Mouse (Mus musculus) lung, embryonic 14.5 days (tissue): ENCODE results near the gene Klc4. TPM values are rescaled to one million over a fixed set of nuclear protein-coding genes. Genes with fewer than 3 reads are reported as not detected.

Source experiments
- ATAC-seq: fragments of 200-750 bp; cut with Nextera tagmentation; 2 replicates; pipeline ENCODE4 v1.8.0; 2017; ENCODE audit warnings: mild to moderate bottlenecking, moderate TSS enrichment, moderate library complexity; ENCODE audit not compliant: insufficient read depth
- DNase-seq: peaks from one replicate; pipeline ENCODE4 v3.0.0-alpha.2; 2015
- H3K27ac ChIP-seq: fragments of 300-500 bp; sonication (generic); 2 replicates; pipeline ENCODE4 v1.5.1; 2014; ENCODE audit warnings: low read depth, mild to moderate bottlenecking, moderate library complexity
- H3K27me3 ChIP-seq: fragments of 300-500 bp; sonication (generic); 2 replicates; pipeline ENCODE4 v1.6.1; 2014; ENCODE audit warnings: low read length, control low read depth; ENCODE audit not compliant: insufficient read depth
- H3K36me3 ChIP-seq: fragments of 300-500 bp; sonication (generic); 2 replicates; pipeline ENCODE4 v1.6.1; 2014; ENCODE audit warnings: control low read depth; ENCODE audit not compliant: insufficient read depth
- H3K4me1 ChIP-seq: fragments of 300-500 bp; sonication (generic); 2 replicates; pipeline ENCODE4 v1.6.1; 2014; ENCODE audit warnings: antibody characterized with exemption, control low read depth; ENCODE audit not compliant: insufficient read depth
- H3K4me2 ChIP-seq: fragments of 300-500 bp; sonication (generic); 2 replicates; pipeline ENCODE4 v1.6.1; 2014; ENCODE audit warnings: mild to moderate bottlenecking
- H3K4me3 ChIP-seq: fragments of 300-500 bp; sonication (generic); 2 replicates; pipeline ENCODE4 v1.5.1; 2014; ENCODE audit warnings: low read depth, low read length
- H3K9ac ChIP-seq: fragments of 300-500 bp; sonication (generic); 2 replicates; pipeline ENCODE4 v1.6.1; 2014
- H3K9me3 ChIP-seq: fragments of 300-500 bp; sonication (generic); 2 replicates; pipeline ENCODE4 v1.6.1; 2016; ENCODE audit warnings: low read depth, low read length, control low read depth
- CTCF ChIP-seq: IDR thresholded peaks from 2 replicates; pipeline ENCODE4 v1.5.1; 2016; ENCODE audit warnings: antibody characterized with exemption, low read depth
- WGBS: fragments of 180-500 bp; shearing (Covaris S2); extraction: QIAGEN DNeasy Blood & Tissue Kit; methylation state at CpG from one replicate; pipeline ENCODE4 v1.1.7; 2014; 5-methylcytosine and 5-hydroxymethylcytosine counted together
- polyA plus RNA-seq: library from polyadenylated mRNA; unstranded; fragments of >200 nt; fragmentation: Nextera tagmentation; extraction: Ambion mirVana; gene quantifications from 2 replicates; pipeline ENCODE4 v1.2.1, GENCODE M21; 2014

Klc4 gene
- polyA plus RNA-seq, 1 experiment from 2014 or later = 20.2 TPM

DNA sequence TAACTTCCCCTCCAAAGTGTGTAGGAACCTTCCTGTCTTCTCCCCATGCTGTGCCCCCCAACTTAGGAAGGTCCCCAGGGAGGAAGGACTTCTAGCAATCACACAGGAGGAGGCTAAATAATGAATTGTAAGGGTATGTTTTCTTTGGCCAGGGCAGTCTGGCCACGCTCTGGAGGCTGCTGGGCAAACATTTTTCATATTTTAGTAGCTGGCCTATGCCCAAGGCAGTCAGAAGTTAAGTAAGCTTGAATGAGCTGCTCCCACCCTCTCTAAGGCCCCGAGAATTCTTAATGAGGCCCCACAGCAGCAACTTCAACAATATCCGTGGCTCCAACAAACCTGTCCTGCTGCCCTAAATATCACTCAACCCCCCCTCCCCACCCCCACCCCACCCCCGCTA is 33.0 kb downstream of the Klc4 start:
- Histone ChIP-seq H3K27ac (peak overlapping the region; percentile 91), H3K4me1 (peaks cover 34% of the 10 kb centered on the region), H3K36me3 (0 out of 2 replicates have a peak, but pooled peaks cover 7% of the 10 kb centered on the region), H3K4me3 (no peak overlapping the region), H3K9me3 (no peaks in the 10 kb centered on the region), H3K9ac (peak overlapping the region; percentile 20; the same call in 1 of the 2 replicates), H3K4me2 (peak overlapping the region; percentile 21; the same call in 1 of the 2 replicates), H3K27me3 (no peaks in the 10 kb centered on the region)
- DNase-seq (peak; percentile 58), ATAC-seq (peak; percentile 29; the same call in 1 of the 2 replicates)
- WGBS = 25% methylated on average over 4 of the region's 4 CpGs
- TF ChIP-seq CTCF = no peak

DNA sequence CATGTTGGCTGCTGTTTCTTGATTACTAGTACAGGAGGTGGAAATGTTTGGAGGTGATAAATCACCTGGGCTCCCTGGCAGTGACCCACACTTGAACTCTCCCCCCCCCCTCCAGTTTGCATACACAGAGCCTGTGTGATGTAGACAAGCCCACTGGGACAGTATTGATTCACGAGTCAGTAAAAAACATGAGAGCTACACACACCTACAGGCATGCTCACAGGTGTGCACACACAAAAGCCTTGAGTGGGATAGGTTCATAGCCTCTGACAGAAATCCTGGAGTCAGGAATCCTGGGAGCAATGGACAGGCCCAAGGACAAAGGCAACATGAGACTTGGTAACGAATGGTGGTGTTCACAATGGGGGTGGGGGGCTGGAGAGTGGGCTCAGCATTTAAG is 33.6 kb downstream of the Klc4 start:
- Histone ChIP-seq H3K4me3 (no peak overlapping the region), H3K9ac (peak overlapping the region; percentile 1; the same call in 1 of the 2 replicates), H3K9me3 (no peaks in the 10 kb centered on the region), H3K27me3 (no peaks in the 10 kb centered on the region), H3K36me3 (0 out of 2 replicates have a peak, but pooled peaks cover 7% of the 10 kb centered on the region), H3K4me1 (peaks cover 28% of the 10 kb centered on the region), H3K27ac (peak overlapping the region; percentile 91), H3K4me2 (peak overlapping the region; percentile 21; the same call in 1 of the 2 replicates)
- no peak for TF ChIP-seq CTCF
- DNase-seq = no peak
- ATAC-seq = no peak
- 37% methylated on average over 2 of the region's 2 CpGs for WGBS

- TF ChIP-seq CTCF = no peak
- no peak overlapping the region for H3K4me3 ChIP-seq
- H3K4me2 ChIP-seq = no peak overlapping the region
- 0 out of 2 replicates have a peak, but pooled peaks cover 7% of the 10 kb centered on the region for H3K36me3 ChIP-seq
- peak overlapping the region; percentile 91; the same call in 1 of the 2 replicates for H3K27ac ChIP-seq
- no peaks in the 10 kb centered on the region for H3K9me3 ChIP-seq
- WGBS = 91% methylated on average over 6 of the region's 6 CpGs
- H3K4me1 ChIP-seq = peaks cover 25% of the 10 kb centered on the region
- DNase-seq (no peak), ATAC-seq (no peak)
- H3K27me3 ChIP-seq = no peaks in the 10 kb centered on the region
- H3K9ac ChIP-seq = no peak overlapping the region
Observed at GRCm38 (mm10) chr17:46611316-46611715, 34.5 kb downstream of the Klc4 start.

GRCm38 (mm10) chr17:46609721-46610514 is 35.9 kb downstream of the Klc4 start:
- 0 out of 2 replicates have a peak, but pooled peaks cover 7% of the 10 kb centered on the region for H3K36me3 ChIP-seq
- H3K4me1 ChIP-seq = peaks cover 33% of the 10 kb centered on the region
- peak overlapping the region; percentile 66; the same call in 1 of the 2 replicates for H3K27ac ChIP-seq
- H3K4me2 ChIP-seq = peak overlapping the region; percentile 38
- H3K9me3 ChIP-seq = no peaks in the 10 kb centered on the region
- WGBS = 50% methylated on average over 15 of the region's 15 CpGs
- no peaks in the 10 kb centered on the region for H3K27me3 ChIP-seq
- H3K4me3 ChIP-seq = no peak overlapping the region
- no peak overlapping the region for H3K9ac ChIP-seq
- ATAC-seq (peak; percentile 67; the same call in 1 of the 2 replicates), DNase-seq (peak; percentile 71)
- TF ChIP-seq CTCF = no peak

DNA sequence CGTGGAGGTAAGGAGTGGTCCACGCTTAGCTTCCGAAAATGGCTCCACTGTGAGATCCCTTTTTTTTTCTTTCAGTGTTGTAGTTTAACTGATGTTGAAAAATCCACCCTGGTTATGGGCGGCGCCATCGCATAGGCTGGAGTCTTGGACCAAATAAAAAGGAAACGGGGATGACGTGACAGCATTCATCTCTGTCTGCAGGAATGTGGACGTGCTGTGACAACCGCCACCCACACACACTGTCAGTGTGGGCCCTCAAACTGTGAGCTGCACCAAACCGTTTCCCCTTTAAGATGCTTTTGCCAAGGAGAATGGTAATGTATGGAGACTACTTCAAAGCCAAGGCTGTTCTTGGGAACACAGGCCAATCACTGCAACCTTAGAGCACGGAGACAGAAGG is 39.8 kb downstream of the Klc4 start:
- Histone ChIP-seq H3K9me3 (no peaks in the 10 kb centered on the region), H3K36me3 (0 out of 2 replicates have a peak, but pooled peaks cover 2% of the 10 kb centered on the region), H3K4me1 (peaks cover 8% of the 10 kb centered on the region; the same call in 1 of the 2 replicates), H3K4me3 (no peak overlapping the region), H3K9ac (no peak overlapping the region), H3K4me2 (no peak overlapping the region), H3K27ac (no peak overlapping the region; the same call in 1 of the 2 replicates), H3K27me3 (no peaks in the 10 kb centered on the region)
- ATAC-seq (peak; percentile 59; the same call in 1 of the 2 replicates), DNase-seq (peak; percentile 61)
- 63% methylated on average over 12 of the region's 12 CpGs for WGBS
- TF ChIP-seq CTCF = no peak

GRCm38 (mm10) chr17:46605126-46605525 is 40.7 kb downstream of the Klc4 start:
- DNase-seq (no peak), ATAC-seq (no peak)
- no peaks in the 10 kb centered on the region for H3K36me3 ChIP-seq
- no peak overlapping the region for H3K9ac ChIP-seq
- 68% methylated on average over 5 of the region's 5 CpGs for WGBS
- H3K4me2 ChIP-seq = no peak overlapping the region
- no peaks in the 10 kb centered on the region for H3K9me3 ChIP-seq
- no peak overlapping the region for H3K4me3 ChIP-seq
- H3K4me1 ChIP-seq = peaks cover 8% of the 10 kb centered on the region; the same call in 1 of the 2 replicates
- no peak for TF ChIP-seq CTCF
- H3K27me3 ChIP-seq = no peaks in the 10 kb centered on the region
- H3K27ac ChIP-seq = peak overlapping the region; percentile 32; the same call in 1 of the 2 replicates

DNA sequence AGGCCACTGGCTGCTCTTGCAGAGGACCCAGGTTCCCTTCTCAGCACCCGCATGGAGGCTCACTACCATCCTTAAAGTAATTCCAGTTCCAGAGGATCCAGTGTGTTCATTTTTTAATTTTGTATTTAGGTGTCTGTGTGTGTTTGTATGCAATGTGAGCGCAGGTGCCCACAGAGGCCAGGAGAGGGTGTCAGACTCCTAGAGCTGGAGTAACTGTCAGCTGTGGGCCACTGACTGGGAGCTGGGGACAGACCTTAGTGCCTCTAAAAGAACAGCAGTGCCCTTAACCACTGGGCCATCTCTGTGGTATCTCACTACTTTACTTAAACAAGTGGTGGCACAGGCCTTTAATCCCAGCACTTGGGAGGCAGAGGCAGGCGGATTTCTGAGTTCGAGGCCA is 42.6 kb downstream of the Klc4 start:
- no peak overlapping the region for H3K9ac ChIP-seq
- H3K9me3 ChIP-seq = no peaks in the 10 kb centered on the region
- WGBS = 96% methylated on average over 4 of the region's 4 CpGs
- peak; percentile 20; the same call in 1 of the 2 replicates for TF ChIP-seq CTCF
- ATAC-seq (no peak), DNase-seq (no peak)
- no peak overlapping the region for H3K27ac ChIP-seq
- no peak overlapping the region for H3K4me2 ChIP-seq
- peaks cover 8% of the 10 kb centered on the region; the same call in 1 of the 2 replicates for H3K4me1 ChIP-seq
- H3K27me3 ChIP-seq = no peaks in the 10 kb centered on the region
- H3K4me3 ChIP-seq = no peak overlapping the region
- H3K36me3 ChIP-seq = no peaks in the 10 kb centered on the region
